Mouse (Mus musculus): ENCODE data around the gene Ccdc187.

DNA sequence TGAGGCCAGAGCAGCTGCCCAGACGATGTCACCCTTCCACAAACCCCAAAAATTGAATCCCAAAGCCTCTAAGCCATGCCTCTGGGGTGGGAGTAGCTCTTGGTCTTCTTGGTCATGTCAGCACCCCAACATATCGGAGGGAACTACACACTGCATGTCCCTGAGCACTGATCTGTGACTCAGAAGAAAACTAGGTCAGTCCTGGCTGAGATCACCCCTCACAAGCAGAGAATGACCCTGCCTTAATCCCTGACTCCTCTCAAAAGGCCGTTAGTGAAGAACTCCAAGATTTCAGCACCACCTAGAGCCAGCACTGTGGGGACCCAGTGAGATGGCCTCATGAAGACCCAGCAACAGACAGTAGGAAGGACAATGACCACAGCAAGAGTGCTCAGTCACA lies 26.1 kb downstream of the Ccdc187 start:
- TF ChIP-seq GATA1 (IDR thresholded peaks at IDR 0.05; ENCODE audit: borderline replicate concordance, low read length) = no peak
- TF ChIP-seq FLI1 (IDR thresholded peaks at IDR 0.05; ENCODE audit: low read length) = no peak

Measured in megakaryocyte, embryonic 14.5 days (primary cell).